In genomic region chr10:68441931-68442662, GRCm38 (mm10) we compare ENCODE assay signal across 25 mouse cellular contexts.
DNase-seq lines count a peak whose midpoint lies in the region; ATAC-seq and TF ChIP-seq lines count a peak whose summit lies in the region.
"Had no signal": no experiment of that assay in that cellular context is flagged by ENCODE, and none has a peak within 500 bp of the region (broad histone marks: within the 10 kb centered on the region; RNA-seq: fewer than 3 reads in every experiment).

No protein-coding gene starts in this region.

- H3K4me1 ChIP-seq in kidney, postnatal 0 days (replicated peaks; ENCODE audit: insufficient read depth, low read length): 0 out of 2 replicates have a peak, but pooled peaks cover 11% of the 10 kb centered on the region
- peaks cover 20% of the 10 kb centered on the region for H3K4me1 ChIP-seq in limb, embryonic 11.5 days (ENCODE audit: control insufficient read depth, insufficient read depth, low read length)
- H3K4me1 ChIP-seq: neural tube, embryonic 12.5 days had no signal

- no peak overlapping the region for H3K4me3 ChIP-seq in kidney, postnatal 0 days (replicated peaks; ENCODE audit: low read depth, low read length)
- no peak overlapping the region for H3K4me3 ChIP-seq in limb, embryonic 11.5 days (ENCODE audit: low read depth, low read length)
- H3K4me3 ChIP-seq: forebrain, embryonic 10.5 days; heart, embryonic 15.5 days; intestine, embryonic 15.5 days; liver, embryonic 15.5 days; midbrain, embryonic 13.5 days; neural tube, embryonic 12.5 days had no signal

- peak; percentile 21 for DNase-seq in kidney, postnatal 0 days (ENCODE audit: low spot score)
- DNase-seq in kidney, postnatal 4 days: no peak
- peak; percentile 70 for DNase-seq in A20 (ENCODE audit: low read depth, low spot score)
- peak; percentile 10 for DNase-seq in adipocyte (ENCODE audit: low spot score)
- no peak for DNase-seq in limb, embryonic 11.5 days (ENCODE audit: low spot score)
- no peak for DNase-seq in adrenal gland, postnatal 4 days (ENCODE audit: low spot score in 2 of 2)
- DNase-seq: cerebellum, adult 18-20 months; cerebellum, postnatal 14 days; forebrain, postnatal 0 days; heart, postnatal 4 days; kidney, adult 8-10 months; kidney, postnatal 36 days; liver; right cerebral cortex, postnatal 4 days; thymus, adult 18-20 months; thymus, postnatal 36 days had no signal

- H3K9ac ChIP-seq in kidney, postnatal 0 days (ENCODE audit: low read depth, low read length): no peak overlapping the region
- no peak overlapping the region for H3K9ac ChIP-seq in limb, embryonic 11.5 days (ENCODE audit: low read length)
- H3K9ac ChIP-seq: forebrain, postnatal 0 days; heart, embryonic 15.5 days; hindbrain, embryonic 14.5 days; intestine, embryonic 15.5 days; liver, embryonic 15.5 days; midbrain, embryonic 13.5 days; neural tube, embryonic 12.5 days had no signal

- no peak overlapping the region for H3K27ac ChIP-seq in kidney, postnatal 0 days
- H3K27ac ChIP-seq in limb, embryonic 11.5 days (replicated peaks; ENCODE audit: low read depth, low read length): 0 out of 2 replicates have a peak overlapping the region, but pooled peaks have one; percentile 32
- H3K27ac ChIP-seq: forebrain, embryonic 10.5 days; hindbrain, embryonic 14.5 days; intestine, embryonic 15.5 days; liver, embryonic 15.5 days; midbrain, embryonic 13.5 days; neural tube, embryonic 12.5 days had no signal

- 76% methylated on average over 10 of the region's 10 CpGs for WGBS in kidney, postnatal 0 days
- WGBS in limb, embryonic 11.5 days: 67% methylated on average over 10 of the region's 10 CpGs

- H3K27me3 ChIP-seq in kidney, postnatal 0 days (ENCODE audit: insufficient read depth, low read length): no peaks in the 10 kb centered on the region
- no peaks in the 10 kb centered on the region for H3K27me3 ChIP-seq in limb, embryonic 11.5 days (ENCODE audit: control insufficient read depth, insufficient read depth, low read length)
- H3K27me3 ChIP-seq: heart, embryonic 15.5 days; intestine, embryonic 15.5 days; liver, embryonic 15.5 days; megakaryocyte, embryonic 14.5 days; midbrain, embryonic 13.5 days; neural tube, embryonic 12.5 days had no signal

- H3K9me3 ChIP-seq in kidney, postnatal 0 days (replicated peaks; ENCODE audit: low read length): no peaks in the 10 kb centered on the region
- no peaks in the 10 kb centered on the region for H3K9me3 ChIP-seq in limb, embryonic 11.5 days (ENCODE audit: control insufficient read depth, low read length)
- H3K9me3 ChIP-seq: forebrain, embryonic 10.5 days; heart, embryonic 15.5 days; intestine, embryonic 15.5 days; liver, embryonic 15.5 days; megakaryocyte, embryonic 14.5 days; midbrain, embryonic 13.5 days; neural tube, embryonic 12.5 days had no signal

- TF ChIP-seq CTCF in kidney, postnatal 0 days (IDR thresholded peaks at IDR 0.05; ENCODE audit: low read depth): no peak

- no peak for ATAC-seq in kidney, postnatal 0 days (replicated peaks; ENCODE audit: low FRiP score, low read depth)
- ATAC-seq in limb, embryonic 11.5 days (ENCODE audit: insufficient number of reproducible peaks, low FRiP score, low TSS enrichment, low read depth): no peak
- no peak for ATAC-seq in inflammation-experienced regulatory T-cells, adult 6 months
- ATAC-seq: forebrain, postnatal 0 days; intestine, embryonic 15.5 days; midbrain, embryonic 13.5 days had no signal

- H3K4me2 ChIP-seq in kidney, postnatal 0 days (ENCODE audit: low read length): no peak overlapping the region
- H3K4me2 ChIP-seq in limb, embryonic 11.5 days (ENCODE audit: low read depth, severe bottlenecking): no peak overlapping the region
- H3K4me2 ChIP-seq: hindbrain, embryonic 14.5 days; intestine, embryonic 15.5 days; liver, embryonic 15.5 days; midbrain, embryonic 13.5 days; neural tube, embryonic 12.5 days had no signal

- H3K36me3 ChIP-seq in kidney, postnatal 0 days (ENCODE audit: insufficient read depth, low read length): no peaks in the 10 kb centered on the region
- H3K36me3 ChIP-seq in limb, embryonic 11.5 days (ENCODE audit: control insufficient read depth, insufficient read depth, low read length): no peaks in the 10 kb centered on the region
- H3K36me3 ChIP-seq: forebrain, embryonic 10.5 days; heart, embryonic 15.5 days; intestine, embryonic 15.5 days; liver, embryonic 15.5 days; midbrain, embryonic 13.5 days; neural tube, embryonic 12.5 days had no signal

Comparison
In these comparisons a context has a peak if more than half of its experiments do, and no peak if none do; other contexts are left out.
1. DNase-seq: peak in kidney, postnatal 0 days (single experiment), A20 (single experiment) and adipocyte (single experiment); none in kidney, postnatal 4 days (0 of 2), limb, embryonic 11.5 days (single experiment) and adrenal gland, postnatal 4 days (0 of 2).